Mouse (Mus musculus): ENCODE results near the gene Gm20736. TPM values are rescaled to one million over a fixed set of nuclear protein-coding genes. Genes with fewer than 3 reads are reported as not detected.
"Not testable (repeated sequence)": the region's sequence is repeated elsewhere in the genome, so short reads cannot be mapped to it uniquely, and the experiment has no call there.

Gene Gm20736
- not detected in 2 replicates for total RNA-seq (2017)

DNA sequence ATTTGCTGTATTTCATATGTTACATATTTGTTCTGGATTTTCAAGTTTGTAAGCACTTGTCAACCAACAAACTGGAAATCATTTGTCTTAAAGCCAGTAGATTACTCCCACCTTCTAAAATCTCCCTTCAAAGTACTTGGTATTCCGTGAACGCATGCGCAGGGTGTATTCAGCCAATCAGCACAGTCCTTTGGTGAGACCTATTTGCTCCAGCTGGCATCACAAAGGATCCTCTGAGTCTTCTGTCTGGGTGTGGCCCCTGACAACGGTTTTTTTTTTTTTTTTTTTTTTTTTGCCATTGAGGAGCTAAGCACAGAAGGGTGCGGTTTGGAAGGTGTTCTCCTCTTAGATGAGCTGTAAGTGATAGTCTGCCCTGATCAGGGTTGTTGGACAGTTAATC lies at the start of gene Gm20736:
Gm20736 (plus strand) TSS at position 301 of the 400 bp plus-strand sequence.
- ATAC-seq (replicated peaks in 1 of 2; ENCODE audit: insufficient read depth in 1 of 2, low FRiP score in 2 of 2, low TSS enrichment in 1 of 2, low read depth in 1 of 2, poor library complexity in 2 of 2, severe bottlenecking in 2 of 2) = not testable (repeated sequence)

Other genes with a start within 250 kb of the Gm20736 start
- gene Gm20924, start 170.2 kb upstream of the Gm20736 start, total RNA-seq (2017) = not detected in 2 replicates